Mouse (Mus musculus) cerebellum, adult 9-10 months (tissue): ENCODE measurements around the gene BC035044.
"Not testable (repeated sequence)": the region's sequence is repeated elsewhere in the genome, so short reads cannot be mapped to it uniquely, and the experiment has no call there.

ENCODE experiments used
- DNase-seq: peaks from one replicate; pipeline ENCODE4 v3.0.0; 2022

BC035044 gene

GRCm38 (mm10) chr6:128849902-128850301 lies 41.0 kb downstream of the BC035044 start:
- peak; percentile 24 for DNase-seq

- no peak for DNase-seq
Measured at GRCm38 (mm10) chr6:128847401-128847800, 43.5 kb downstream of the BC035044 start.

DNA sequence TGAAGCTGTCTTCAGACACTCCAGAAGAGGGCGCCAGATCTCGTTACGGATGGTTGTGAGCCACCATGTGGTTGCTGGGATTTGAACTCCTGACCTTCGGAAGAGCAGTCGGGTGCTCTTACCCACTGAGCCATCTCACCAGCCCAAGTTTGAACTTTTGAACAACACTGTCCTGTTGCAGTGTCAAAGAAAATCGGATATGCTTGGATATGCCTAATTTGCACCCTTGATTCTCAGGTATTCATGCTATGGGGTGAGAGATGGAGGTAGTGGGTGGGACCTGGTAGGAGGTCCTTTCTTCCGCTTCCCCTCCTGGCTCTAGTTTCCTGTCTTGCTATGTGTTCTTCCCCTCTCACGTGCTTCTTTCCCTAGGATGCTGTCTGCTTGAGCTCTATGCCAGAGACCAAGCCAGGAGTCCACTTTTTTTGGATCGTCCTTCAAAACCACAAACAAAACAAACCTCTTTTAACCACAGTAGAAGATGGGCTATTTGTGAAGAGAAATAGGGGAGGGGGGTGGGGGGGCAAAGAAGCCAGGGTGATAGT lies 44.9 kb downstream of the BC035044 start:
- no peak for DNase-seq

DNA sequence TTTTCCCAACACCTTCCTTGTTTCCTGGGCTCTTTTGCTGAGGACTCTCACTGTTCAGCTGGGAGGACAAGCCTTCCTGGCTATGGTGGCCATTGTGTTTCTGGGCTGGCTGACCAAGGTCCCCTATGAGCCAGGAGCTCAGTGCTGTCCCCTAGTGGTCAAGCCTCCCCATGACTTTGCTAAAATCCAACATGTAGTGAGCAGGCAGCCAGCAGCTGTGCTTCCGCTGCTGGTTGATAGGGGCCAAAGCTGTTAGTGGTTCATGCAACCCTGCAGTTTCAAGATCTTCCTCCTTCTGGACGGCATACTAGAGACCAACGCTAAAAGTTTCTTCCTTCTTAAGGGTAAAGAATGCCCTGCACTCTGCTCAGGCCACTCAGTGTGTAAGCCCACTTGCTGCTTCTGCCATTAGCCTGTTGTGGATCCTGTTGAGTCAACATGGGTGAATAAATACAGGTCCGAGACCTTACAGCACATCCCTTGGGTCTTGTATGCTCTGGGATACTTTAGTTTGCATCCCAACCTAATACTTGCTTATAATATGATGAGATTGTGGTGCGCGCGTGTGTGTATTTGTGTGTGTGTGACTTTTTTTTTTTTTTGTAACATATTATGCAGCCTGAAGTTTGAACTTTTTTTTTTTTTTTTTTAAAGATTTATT lies 45.5 kb downstream of the BC035044 start:
- DNase-seq, result peak; percentile 87

GRCm38 (mm10) chr6:128844586-128845080 lies 46.3 kb downstream of the BC035044 start:
- peak; percentile 48 for DNase-seq

GRCm38 (mm10) chr6:128844131-128844530 lies 46.8 kb downstream of the BC035044 start:
- DNase-seq, result peak; percentile 38

DNA sequence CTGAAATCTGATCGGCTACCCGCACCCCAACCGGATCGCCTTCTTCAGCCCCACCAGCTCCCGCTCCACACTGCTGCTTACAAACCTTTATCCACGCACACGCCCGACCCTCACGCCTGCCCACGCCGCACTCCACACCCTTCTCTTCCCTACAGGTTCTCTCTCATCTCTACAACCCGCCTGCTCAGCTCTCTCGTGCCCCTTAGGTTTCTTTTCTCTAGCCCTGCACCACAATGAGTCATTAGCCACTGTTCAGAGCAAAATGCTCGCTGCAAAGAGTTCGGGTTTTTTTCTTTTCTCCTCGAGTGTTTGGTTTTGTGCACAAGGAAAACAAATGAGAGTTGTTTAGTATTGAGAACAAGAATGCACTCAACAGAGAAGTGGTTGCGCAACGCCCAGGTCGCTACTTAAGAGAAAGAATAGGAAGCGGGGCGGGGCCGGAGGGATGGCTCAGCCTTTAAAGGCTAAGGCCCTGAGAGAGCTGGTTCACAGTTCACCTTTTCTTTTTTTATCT lies 47.4 kb downstream of the BC035044 start:
- DNase-seq, result peak; percentile 74

- peak; percentile 96 for DNase-seq
Measured at GRCm38 (mm10) chr6:128842945-128843478, 47.9 kb downstream of the BC035044 start.

DNA sequence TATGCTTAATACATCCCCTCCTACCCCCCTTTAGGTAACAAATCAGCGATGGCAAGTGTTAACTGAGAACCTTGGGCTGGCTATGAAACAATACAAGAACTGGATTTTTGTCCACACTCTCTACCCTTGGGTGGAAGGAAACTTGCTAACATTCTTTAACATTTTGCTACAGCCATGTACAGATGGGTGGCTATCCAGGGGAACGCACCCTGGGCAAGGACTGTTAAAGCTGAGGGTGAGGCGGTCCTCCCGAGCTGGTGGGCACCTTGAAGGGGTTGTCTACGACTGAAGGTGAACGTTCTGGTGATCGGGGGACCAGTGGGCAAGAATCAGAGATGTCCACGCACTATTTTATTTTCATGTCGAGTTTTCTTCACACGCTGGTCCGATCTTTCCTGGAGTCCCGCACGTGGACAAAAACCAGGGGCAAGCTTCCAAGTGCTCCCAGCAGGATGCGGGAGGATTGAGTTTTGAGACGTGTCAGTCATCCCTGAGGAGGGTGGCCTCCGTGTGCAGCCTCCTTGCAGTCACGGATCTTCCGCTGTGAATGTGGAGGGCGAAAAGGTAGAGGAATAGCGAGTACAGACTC lies 48.5 kb downstream of the BC035044 start:
- peak; percentile 88 for DNase-seq

GRCm38 (mm10) chr6:128841327-128842089 lies 49.4 kb downstream of the BC035044 start:
- DNase-seq, result peak; percentile 34

DNA sequence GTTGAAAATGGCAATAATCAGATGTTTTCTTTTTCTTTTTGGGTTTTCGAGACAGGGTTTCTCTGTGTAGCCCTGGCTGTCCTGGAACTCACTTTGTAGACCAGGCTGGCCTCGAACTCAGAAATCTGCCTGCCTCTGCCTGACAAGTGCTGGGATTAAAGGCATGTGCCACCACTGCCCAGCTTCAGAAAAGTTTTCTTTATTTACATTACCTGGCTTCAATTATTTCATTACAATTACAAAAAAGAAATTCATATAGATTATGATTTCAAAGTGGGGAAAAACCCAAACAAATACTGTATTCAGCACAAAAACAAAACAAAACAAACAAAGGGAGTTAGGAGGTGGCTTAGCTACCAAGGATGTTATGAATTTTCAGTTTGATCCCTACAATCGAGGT lies 50.3 kb downstream of the BC035044 start:
- DNase-seq, result not testable (repeated sequence)

- DNase-seq, result peak; percentile 48
Measured at GRCm38 (mm10) chr6:128839921-128840320, 51.0 kb downstream of the BC035044 start.

- DNase-seq, result peak; percentile 94
Measured at GRCm38 (mm10) chr6:128839266-128839771, 51.6 kb downstream of the BC035044 start.

DNA sequence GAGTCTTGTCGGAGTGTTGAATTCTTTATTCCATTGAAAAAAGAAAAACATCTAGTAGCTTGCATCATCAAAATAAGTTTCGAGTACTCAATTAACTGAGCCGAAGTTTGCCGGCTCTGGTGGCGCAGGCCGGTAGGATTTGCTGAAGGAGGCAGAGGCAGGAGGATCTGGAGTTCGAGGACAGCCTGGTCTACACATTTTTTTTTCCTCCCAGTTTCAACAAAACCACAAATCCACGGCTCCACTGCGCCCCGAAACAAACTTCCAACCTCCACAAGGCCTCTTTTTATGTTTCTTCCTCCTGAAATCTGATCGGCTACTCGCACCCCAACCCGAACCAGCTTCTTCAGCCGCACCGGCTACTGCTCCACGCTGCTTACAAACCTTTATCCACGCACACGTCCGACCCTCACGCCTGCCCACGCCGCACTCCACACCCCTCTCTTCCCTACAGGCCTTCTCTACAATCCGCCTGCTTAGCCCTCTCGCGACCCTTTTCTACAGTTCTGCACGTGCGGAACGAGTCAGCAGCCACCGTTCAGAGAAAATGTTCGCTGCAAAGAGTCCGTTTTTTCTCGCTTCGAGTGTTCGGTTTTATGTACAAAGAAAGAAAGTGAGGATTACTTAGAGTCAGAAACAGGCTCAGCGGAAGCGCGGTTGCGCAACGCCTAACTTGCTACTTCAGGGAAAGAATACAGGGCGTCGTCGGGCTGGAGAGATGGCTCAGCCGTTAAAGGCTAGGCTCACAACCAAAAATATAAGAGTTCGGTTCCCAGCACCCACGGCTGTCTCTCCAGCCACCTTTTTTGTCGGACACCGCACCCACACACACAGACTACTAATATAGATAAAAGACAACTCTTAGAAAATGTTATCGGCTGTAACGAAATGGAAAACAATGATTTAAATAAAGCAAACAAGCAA lies 52.3 kb downstream of the BC035044 start:
- DNase-seq, result peak; percentile 92

DNA sequence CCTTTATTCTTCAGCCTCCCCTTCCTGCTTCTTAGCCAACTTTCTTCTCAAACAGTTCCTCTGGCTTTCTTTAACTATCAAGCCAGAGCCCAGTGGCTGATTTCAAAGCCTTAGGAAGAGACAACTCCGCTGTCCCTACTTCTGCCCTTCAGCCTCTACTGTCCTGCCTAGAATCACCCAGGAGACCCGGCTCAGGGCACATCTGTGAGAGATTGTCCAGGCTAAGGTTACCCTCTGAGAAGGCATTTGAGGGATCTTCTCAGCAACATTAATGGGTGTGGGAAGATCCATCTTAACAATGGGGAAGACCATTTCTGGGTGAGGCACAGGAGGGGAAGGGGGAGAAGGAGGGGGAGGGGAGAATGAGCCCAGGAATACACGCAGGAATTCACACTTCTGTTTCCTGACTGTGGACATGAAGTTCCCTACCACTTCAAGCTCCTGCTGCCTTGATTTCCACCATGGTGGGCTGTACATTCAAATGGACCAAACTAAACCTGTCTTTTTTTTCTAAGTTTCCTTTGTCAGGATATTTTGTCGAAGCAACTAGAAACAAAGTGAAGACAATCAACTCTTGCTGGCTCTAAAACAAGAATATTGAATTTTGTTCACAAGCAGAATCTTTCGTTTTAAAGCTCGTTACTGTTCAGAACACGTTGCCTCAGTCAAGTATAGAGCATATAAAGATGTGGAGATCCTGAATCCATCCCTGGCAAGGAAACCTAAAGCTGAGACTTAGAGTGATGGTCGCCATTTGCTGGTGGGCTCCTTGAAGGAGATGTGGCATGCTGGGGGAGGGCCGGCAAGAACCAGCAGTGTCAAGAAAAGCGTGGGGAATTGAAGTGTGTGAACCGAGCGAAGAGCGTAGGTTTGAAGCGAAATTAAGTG lies 53.2 kb downstream of the BC035044 start:
- peak; percentile 41 for DNase-seq

GRCm38 (mm10) chr6:128836955-128837334 lies 54.0 kb downstream of the BC035044 start:
- DNase-seq, result peak; percentile 25

- DNase-seq, result no peak
Measured at GRCm38 (mm10) chr6:128836191-128836954, 54.6 kb downstream of the BC035044 start.

DNA sequence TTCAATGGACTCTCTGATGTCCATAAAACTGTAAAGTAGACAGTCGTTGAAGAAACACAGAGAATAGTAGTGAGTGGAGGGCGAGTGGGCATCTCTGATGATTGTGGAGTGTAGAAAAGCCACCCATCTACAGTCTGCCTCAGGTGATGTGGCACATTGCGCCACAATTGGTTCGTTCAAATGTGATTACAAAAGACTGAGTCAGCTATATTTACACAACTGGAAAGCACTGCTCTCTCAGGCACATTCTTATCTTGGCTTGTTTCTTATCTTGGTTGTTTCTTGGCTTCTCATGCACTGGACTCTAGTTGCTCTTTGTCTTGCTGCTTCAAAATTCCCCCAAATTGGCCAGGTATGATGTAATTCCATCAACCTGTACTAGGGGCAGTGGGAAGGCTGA lies 55.4 kb downstream of the BC035044 start:
- DNase-seq, result no peak

DNA sequence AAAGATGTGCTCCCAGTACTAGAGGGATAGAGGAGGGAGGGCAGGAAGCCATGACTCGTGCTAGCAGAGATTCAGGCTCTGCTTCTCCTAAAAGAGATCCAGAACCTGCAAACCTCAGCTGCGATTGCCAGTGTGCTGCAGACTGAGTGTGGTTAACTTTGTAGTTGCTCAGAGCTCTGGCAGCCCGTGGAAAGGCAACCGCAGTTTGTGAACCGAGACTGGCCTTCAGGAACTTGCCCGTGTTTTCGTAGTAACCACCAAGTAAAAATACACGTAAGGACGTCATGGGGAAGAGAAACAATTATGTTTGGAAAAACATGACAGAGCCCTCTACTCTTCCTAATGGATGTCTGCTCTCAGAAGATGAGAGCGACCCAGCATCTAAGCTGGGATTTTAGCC lies 57.9 kb downstream of the BC035044 start:
- no peak for DNase-seq

DNA sequence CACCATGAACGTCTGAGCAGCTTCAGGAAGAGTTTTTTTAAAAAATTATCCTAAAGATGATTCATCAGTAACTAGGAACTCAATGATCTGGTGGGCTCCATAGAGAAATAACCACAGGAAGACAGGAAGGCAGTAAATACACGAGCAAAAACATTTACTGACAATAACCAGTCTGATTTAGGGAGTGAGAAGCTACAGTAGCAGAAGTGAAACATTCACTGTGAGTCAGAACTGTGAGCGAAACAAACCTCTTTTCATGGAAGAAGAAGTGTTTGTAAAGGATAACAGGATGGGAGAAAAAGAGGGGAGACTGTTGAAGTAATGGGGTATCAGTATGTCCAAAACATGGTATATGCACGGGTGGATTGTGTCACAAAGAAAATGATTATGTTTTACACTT lies 61.1 kb downstream of the BC035044 start:
- DNase-seq, result no peak
